Mouse (Mus musculus) adrenal gland, adult 8-10 months (tissue): ENCODE results near the gene Jph3. TPM values are rescaled to one million over a fixed set of nuclear protein-coding genes. Genes with fewer than 3 reads are reported as not detected.

Experiments
- DNase-seq: peaks from one replicate; pipeline ENCODE4 v3.0.0; 2022
- total RNA-seq, 4 experiments: library from RNA; stranded (reverse); gene quantifications; 2 replicates each; pipeline ENCODE4 v1.2.4; 2022

The Jph3 gene
- total RNA-seq = 1 to 10 TPM; 3.2 to 6.1 (median 4.6) TPM

- DNase-seq = no peak
Observed at GRCm38 (mm10) chr8:121729323-121729722, at the start of gene Jph3. Gene Jph3 (plus strand): TSS chr8:121729623.

DNA sequence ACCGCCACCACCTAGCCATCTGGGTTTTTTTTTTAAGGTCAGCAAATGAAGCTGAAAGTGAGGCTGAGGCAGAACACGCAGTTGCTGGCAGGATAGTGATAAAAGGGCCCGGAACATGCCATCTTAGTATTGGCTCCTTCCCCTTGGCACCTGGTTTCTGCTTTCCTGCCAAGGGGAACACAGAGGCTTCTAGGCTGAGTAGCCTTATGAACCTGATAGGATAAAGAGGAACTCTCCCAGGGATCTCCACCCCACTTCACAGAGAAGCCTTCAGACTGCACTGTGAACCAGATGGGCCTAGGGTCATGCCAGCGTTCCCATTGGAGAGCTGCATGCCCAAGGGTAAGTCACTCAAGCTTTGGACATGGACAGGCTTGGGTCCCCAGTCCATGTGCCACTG lies 48.5 kb upstream of the Jph3 start:
- DNase-seq = no peak

GRCm38 (mm10) chr8:121681457-121681856 lies 48.0 kb upstream of the Jph3 start:
- DNase-seq = no peak

- DNase-seq = no peak
Observed at GRCm38 (mm10) chr8:121683083-121683832, 46.2 kb upstream of the Jph3 start.

DNA sequence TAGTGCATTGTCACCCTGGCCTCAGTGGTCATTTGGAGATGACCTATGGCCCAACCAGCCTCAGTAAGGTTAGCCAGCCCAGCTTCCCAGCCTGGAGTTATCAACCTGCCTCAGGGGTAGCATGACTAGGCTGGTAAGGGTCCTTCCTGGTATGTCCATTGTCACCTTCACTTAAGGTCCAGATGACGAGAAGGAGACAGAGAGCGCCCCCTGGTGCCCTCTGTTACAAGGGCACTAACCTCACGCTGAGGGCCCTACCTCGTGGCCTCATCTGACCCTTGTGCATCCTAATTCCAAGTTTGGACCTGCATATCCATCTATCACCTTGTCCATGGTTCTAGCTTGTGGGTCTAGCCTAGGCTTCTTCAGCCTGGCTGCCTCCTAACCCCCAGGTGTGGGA lies 44.0 kb upstream of the Jph3 start:
- DNase-seq = no peak

- DNase-seq = no peak
Observed at GRCm38 (mm10) chr8:121687455-121688161, 41.8 kb upstream of the Jph3 start.

GRCm38 (mm10) chr8:121688496-121688895 lies 40.9 kb upstream of the Jph3 start:
- DNase-seq = no peak

DNA sequence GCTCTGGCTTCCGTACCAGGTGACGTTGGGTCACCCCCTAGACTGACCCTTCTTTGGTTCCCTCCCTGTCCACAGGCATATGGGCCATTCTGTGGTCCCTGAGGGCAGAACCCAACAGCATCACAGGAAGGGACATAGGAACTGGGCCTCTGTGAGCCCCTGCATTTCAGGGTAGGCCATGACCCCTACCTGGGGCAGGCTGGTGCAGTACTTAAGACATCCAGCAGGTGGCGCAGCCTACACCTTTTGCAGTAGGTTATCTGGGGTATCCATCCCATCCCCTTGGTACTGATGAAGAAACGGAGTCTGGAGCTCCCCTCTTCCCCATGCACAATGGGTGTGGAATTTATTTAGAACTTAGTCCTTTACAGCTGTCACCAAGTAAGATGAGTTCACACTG lies 35.0 kb upstream of the Jph3 start:
- peak; percentile 28 for DNase-seq

GRCm38 (mm10) chr8:121695585-121696184 lies 33.7 kb upstream of the Jph3 start:
- DNase-seq = peak; percentile 86

- DNase-seq = no peak
Observed at GRCm38 (mm10) chr8:121697735-121698614, 31.4 kb upstream of the Jph3 start.

- no peak for DNase-seq
Observed at GRCm38 (mm10) chr8:121698615-121699101, 30.8 kb upstream of the Jph3 start.

DNA sequence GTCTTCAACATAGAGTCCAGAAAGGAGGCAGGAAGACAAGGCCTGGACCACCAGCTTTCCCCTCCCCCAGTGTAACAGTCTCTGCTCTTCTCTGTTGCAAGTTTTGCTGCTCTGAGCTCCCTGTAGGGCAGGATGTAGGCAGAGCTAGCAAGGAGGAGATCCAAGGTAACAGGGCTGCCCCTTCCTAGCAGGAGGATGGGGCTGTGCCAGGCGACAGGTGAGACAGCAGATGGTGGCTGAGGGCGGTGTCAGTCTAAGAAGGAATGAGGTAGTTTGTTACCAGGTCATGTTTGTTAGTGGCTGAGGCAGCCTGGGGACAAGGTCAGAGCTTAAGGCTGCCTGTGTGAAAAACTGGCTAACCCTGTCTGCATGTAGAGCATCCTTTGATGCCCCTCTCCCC lies 29.5 kb upstream of the Jph3 start:
- no peak for DNase-seq

- DNase-seq = no peak
Observed at GRCm38 (mm10) chr8:121705174-121705573, 24.2 kb upstream of the Jph3 start.

DNA sequence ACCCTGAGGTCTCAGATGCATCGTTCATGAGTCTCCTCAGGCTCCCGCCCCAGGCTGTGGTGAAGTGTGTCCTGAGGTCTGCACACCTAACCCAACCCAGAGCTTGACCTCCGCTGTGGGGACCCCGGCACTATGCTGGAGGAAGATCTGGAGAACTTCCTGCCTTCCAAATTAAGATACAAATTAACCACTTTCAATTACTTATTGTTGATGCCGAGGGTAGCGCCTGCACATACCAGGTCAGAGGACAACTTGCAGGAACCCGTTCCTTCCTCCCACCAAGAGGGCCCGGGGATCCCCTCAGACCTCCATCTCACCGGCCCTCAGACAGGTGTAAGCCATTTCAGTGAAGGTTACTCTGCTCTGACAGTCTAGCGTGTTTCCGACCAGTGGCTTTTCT lies 22.5 kb upstream of the Jph3 start:
- no peak for DNase-seq

DNA sequence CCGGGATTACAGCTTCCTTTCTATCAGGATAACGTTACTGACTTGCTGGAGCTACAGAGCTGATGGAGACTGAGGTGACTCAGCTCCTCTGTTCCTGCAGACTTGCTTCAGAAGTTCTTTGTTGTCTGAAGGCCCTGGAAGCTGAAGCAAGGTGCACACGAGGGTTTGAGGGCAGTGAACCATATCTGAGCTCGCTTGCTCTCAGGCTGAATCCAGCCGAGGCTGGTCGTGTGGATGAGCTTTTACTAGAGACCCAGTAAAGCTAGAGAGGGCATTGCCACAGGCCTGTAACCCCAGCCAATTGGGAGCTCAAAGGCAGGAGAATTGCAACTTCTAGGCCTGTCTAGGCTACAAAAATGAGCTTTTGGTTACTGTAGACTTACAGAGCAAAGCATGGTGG lies 21.0 kb upstream of the Jph3 start:
- DNase-seq = no peak

DNA sequence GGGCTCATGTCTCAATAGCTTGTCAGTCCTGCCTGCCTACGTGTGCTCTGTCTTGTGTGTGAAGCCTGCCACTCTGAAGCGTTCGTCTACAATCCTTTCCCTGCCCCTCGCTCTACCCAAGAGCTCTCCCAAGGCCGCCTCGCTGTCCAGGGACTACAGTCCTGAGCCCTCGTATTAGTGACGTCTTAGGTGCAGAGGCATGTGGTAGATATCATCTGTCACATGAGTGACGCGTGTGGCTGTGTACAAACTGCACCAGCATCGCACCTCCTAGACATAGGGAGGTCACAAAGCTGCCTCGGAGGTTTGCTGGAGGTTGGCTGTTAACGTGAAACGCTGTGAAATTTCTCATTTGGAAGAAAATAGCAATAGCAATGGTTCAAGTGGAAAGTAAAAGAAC lies 11.9 kb upstream of the Jph3 start:
- no peak for DNase-seq

GRCm38 (mm10) chr8:121717982-121718425 lies 11.4 kb upstream of the Jph3 start:
- peak; percentile 74 for DNase-seq

GRCm38 (mm10) chr8:121718925-121719324 lies 10.5 kb upstream of the Jph3 start:
- DNase-seq = no peak

GRCm38 (mm10) chr8:121721072-121721471 lies 8.4 kb upstream of the Jph3 start:
- no peak for DNase-seq

GRCm38 (mm10) chr8:121723846-121724245 lies 5.6 kb upstream of the Jph3 start:
- DNase-seq = no peak

DNA sequence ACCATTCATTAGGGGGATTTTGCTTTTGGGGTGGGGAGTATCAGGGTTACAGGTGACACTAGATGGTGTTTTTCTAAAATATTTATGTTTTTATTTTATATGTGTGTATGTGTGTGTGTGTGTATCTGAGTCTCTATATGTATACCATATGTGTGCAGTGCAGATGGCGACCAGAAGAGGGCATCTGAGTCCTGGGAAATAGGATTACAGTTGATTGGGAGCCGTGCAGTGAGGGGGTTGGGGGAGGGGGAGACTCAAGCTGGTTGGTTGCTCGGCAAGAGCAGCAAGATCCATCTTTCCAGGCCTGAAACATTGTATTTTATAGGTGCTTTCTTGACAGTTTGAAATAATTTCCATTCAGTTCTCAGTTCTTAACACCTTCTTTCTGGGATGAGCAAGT lies 2.3 kb upstream of the Jph3 start:
- DNase-seq = no peak

DNA sequence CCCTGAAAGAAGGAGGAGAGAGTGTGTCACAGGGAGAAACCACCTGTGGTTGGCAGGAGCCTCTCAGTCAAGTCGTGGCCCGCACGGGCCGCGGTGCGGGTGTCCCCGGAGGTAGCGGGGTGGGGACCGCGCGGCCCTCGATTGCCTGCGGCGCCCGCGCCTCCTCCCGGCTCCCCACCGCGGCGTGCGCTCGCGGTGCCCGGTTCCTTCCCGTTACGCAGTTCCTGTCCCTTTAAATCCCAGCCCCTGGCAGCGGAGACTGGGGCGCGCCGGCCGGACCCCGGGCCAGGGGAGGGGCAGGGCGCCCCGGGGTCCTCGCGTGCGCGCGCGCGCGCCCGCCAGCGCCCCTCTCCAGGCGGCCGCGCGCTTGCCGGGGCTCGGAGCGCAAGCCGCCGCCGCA lies 331 bp downstream of the Jph3 start:
- DNase-seq = no peak
